Mouse (Mus musculus) intestine, embryonic 16.5 days (tissue): ENCODE data around the gene Gtf2h5. TPM values are rescaled to one million over a fixed set of nuclear protein-coding genes. Genes with fewer than 3 reads are reported as not detected.

Source experiments
- ATAC-seq: fragments of 200-750 bp; cut with Nextera tagmentation; 2 replicates; pipeline ENCODE4 v1.8.0; 2017; ENCODE audit warnings: moderate TSS enrichment, moderate library complexity
- H3K27ac ChIP-seq: fragments of 300-500 bp; sonication (generic); 2 replicates; pipeline ENCODE4 v1.5.1; 2014; ENCODE audit warnings: mild to moderate bottlenecking, low read length
- H3K27me3 ChIP-seq: fragments of 300-500 bp; sonication (generic); replicated peaks from 2 replicates; pipeline ENCODE4 v1.6.1; 2014; ENCODE audit warnings: low read length, control low read depth, mixed read lengths; ENCODE audit not compliant: control insufficient read depth, insufficient read depth
- H3K36me3 ChIP-seq: fragments of 300-500 bp; sonication (generic); 2 replicates; pipeline ENCODE4 v1.6.1; 2014; ENCODE audit warnings: low read length, control low read depth; ENCODE audit not compliant: control insufficient read depth, insufficient read depth
- H3K4me1 ChIP-seq: fragments of 300-500 bp; sonication (generic); 2 replicates; pipeline ENCODE4 v1.6.1; 2014; ENCODE audit warnings: low read length, control low read depth, mixed read lengths; ENCODE audit not compliant: control insufficient read depth, insufficient read depth
- H3K4me2 ChIP-seq: fragments of 300-500 bp; sonication (generic); 2 replicates; pipeline ENCODE4 v1.6.1; 2014; ENCODE audit warnings: low read depth, low read length, control low read depth
- H3K4me3 ChIP-seq: fragments of 300-500 bp; sonication (generic); 2 replicates; pipeline ENCODE4 v1.5.1; 2014; ENCODE audit warnings: mild to moderate bottlenecking, low read length
- H3K9ac ChIP-seq: fragments of 300-500 bp; sonication (generic); 2 replicates; pipeline ENCODE4 v1.6.1; 2014; ENCODE audit warnings: low read depth, low read length
- H3K9me3 ChIP-seq: fragments of 300-500 bp; sonication (generic); 2 replicates; pipeline ENCODE4 v1.6.1; 2016; ENCODE audit warnings: low read length, control low read depth; ENCODE audit not compliant: control insufficient read depth
- WGBS: fragments of 180-500 bp; shearing (Covaris S2); extraction: QIAGEN DNeasy Blood & Tissue Kit; methylation state at CpG from one replicate; pipeline ENCODE4 v1.1.7; 2014; 5-methylcytosine and 5-hydroxymethylcytosine counted together
- polyA plus RNA-seq: library from polyadenylated mRNA; unstranded; fragments of >200 nt; fragmentation: Nextera tagmentation; extraction: Ambion mirVana; gene quantifications from 2 replicates; pipeline ENCODE4 v1.2.1, GENCODE M21; 2015

Gtf2h5 gene
- polyA plus RNA-seq, 1 experiment from 2014 or later: 151 TPM

GRCm38 (mm10) chr17:6066021-6066420 lies 13.6 kb upstream of the Gtf2h5 start:
- ATAC-seq: no peak
- 95% methylated on average over 2 of the region's 2 CpGs for WGBS
- Histone ChIP-seq H3K36me3 (0 out of 2 replicates have a peak, but pooled peaks cover 15% of the 10 kb centered on the region), H3K9ac (no peak overlapping the region), H3K4me3 (no peak overlapping the region), H3K27ac (no peak overlapping the region), H3K9me3 (no peaks in the 10 kb centered on the region), H3K4me1 (no peaks in the 10 kb centered on the region), H3K27me3 (no peaks in the 10 kb centered on the region), H3K4me2 (no peak overlapping the region)

GRCm38 (mm10) chr17:6067613-6068012 lies 12.0 kb upstream of the Gtf2h5 start:
- H3K36me3 ChIP-seq: 0 out of 2 replicates have a peak, but pooled peaks cover 15% of the 10 kb centered on the region
- 95% methylated on average over 7 of the region's 7 CpGs for WGBS
- no peak for ATAC-seq

GRCm38 (mm10) chr17:6069866-6070265 lies 9.7 kb upstream of the Gtf2h5 start:
- no peak overlapping the region for H3K4me3 ChIP-seq
- 89% methylated on average over 6 of the region's 6 CpGs for WGBS
- H3K4me1 ChIP-seq: peaks cover 5% of the 10 kb centered on the region; the same call in 1 of the 2 replicates
- H3K4me2 ChIP-seq: no peak overlapping the region
- ATAC-seq: no peak
- H3K27ac ChIP-seq: no peak overlapping the region
- no peaks in the 10 kb centered on the region for H3K27me3 ChIP-seq
- 0 out of 2 replicates have a peak, but pooled peaks cover 15% of the 10 kb centered on the region for H3K36me3 ChIP-seq
- H3K9ac ChIP-seq: no peak overlapping the region
- H3K9me3 ChIP-seq: no peaks in the 10 kb centered on the region

More at GRCm38 (mm10) chr17:6067613-6068012, 12.0 kb upstream of the Gtf2h5 start:
- no peak overlapping the region for H3K4me3 ChIP-seq
- no peaks in the 10 kb centered on the region for H3K9me3 ChIP-seq
- H3K9ac ChIP-seq: no peak overlapping the region
- H3K4me1 ChIP-seq: no peaks in the 10 kb centered on the region
- no peaks in the 10 kb centered on the region for H3K27me3 ChIP-seq
- H3K27ac ChIP-seq: no peak overlapping the region
- H3K4me2 ChIP-seq: no peak overlapping the region

GRCm38 (mm10) chr17:6073405-6073804 lies 6.2 kb upstream of the Gtf2h5 start:
- WGBS: 38% methylated on average over 7 of the region's 7 CpGs
- peak; percentile 66 for ATAC-seq
- Histone ChIP-seq H3K9me3 (no peaks in the 10 kb centered on the region), H3K4me3 (no peak overlapping the region), H3K4me1 (peaks cover 5% of the 10 kb centered on the region; the same call in 1 of the 2 replicates), H3K27me3 (no peaks in the 10 kb centered on the region), H3K36me3 (0 out of 2 replicates have a peak, but pooled peaks cover 6% of the 10 kb centered on the region), H3K4me2 (no peak overlapping the region), H3K9ac (no peak overlapping the region), H3K27ac (no peak overlapping the region)

GRCm38 (mm10) chr17:6083323-6083890 lies 3.8 kb downstream of the Gtf2h5 start:
- Histone ChIP-seq H3K4me1 (no peaks in the 10 kb centered on the region), H3K4me2 (no peak overlapping the region), H3K4me3 (no peak overlapping the region), H3K27me3 (no peaks in the 10 kb centered on the region), H3K36me3 (0 out of 2 replicates have a peak, but pooled peaks cover 7% of the 10 kb centered on the region), H3K9ac (no peak overlapping the region), H3K27ac (no peak overlapping the region), H3K9me3 (no peaks in the 10 kb centered on the region)
- 91% methylated on average over 5 of the region's 5 CpGs for WGBS
- ATAC-seq: no peak

- H3K4me3 ChIP-seq: no peak overlapping the region
- no peaks in the 10 kb centered on the region for H3K27me3 ChIP-seq
- no peak overlapping the region for H3K4me2 ChIP-seq
- no peaks in the 10 kb centered on the region for H3K4me1 ChIP-seq
- 85% methylated on average over 6 of the region's 6 CpGs for WGBS
- no peaks in the 10 kb centered on the region for H3K36me3 ChIP-seq
- no peaks in the 10 kb centered on the region for H3K9me3 ChIP-seq
- H3K9ac ChIP-seq: no peak overlapping the region
- no peak for ATAC-seq
- H3K27ac ChIP-seq: no peak overlapping the region
Observed at GRCm38 (mm10) chr17:6091604-6092003, 12.0 kb downstream of the Gtf2h5 start.

- H3K4me1 ChIP-seq: no peaks in the 10 kb centered on the region
- ATAC-seq: no peak
- no peak overlapping the region for H3K27ac ChIP-seq
- H3K9me3 ChIP-seq: no peaks in the 10 kb centered on the region
- H3K4me2 ChIP-seq: no peak overlapping the region
- no peak overlapping the region for H3K4me3 ChIP-seq
- H3K9ac ChIP-seq: no peak overlapping the region
- no peaks in the 10 kb centered on the region for H3K27me3 ChIP-seq
- no peaks in the 10 kb centered on the region for H3K36me3 ChIP-seq
Observed at GRCm38 (mm10) chr17:6095579-6095978, 16.0 kb downstream of the Gtf2h5 start.

GRCm38 (mm10) chr17:6097884-6098283 lies 18.3 kb downstream of the Gtf2h5 start:
- peak; percentile 71 for ATAC-seq
- Histone ChIP-seq H3K27me3 (no peaks in the 10 kb centered on the region), H3K36me3 (no peaks in the 10 kb centered on the region), H3K4me2 (no peak overlapping the region), H3K27ac (no peak overlapping the region), H3K9ac (no peak overlapping the region), H3K4me3 (no peak overlapping the region), H3K9me3 (no peaks in the 10 kb centered on the region), H3K4me1 (no peaks in the 10 kb centered on the region)
- 31% methylated on average over 4 of the region's 4 CpGs for WGBS

GRCm38 (mm10) chr17:6102287-6102686 lies 22.7 kb downstream of the Gtf2h5 start:
- no peak overlapping the region for H3K9ac ChIP-seq
- 93% methylated on average over 3 of the region's 3 CpGs for WGBS
- no peaks in the 10 kb centered on the region for H3K9me3 ChIP-seq
- H3K4me2 ChIP-seq: no peak overlapping the region
- no peaks in the 10 kb centered on the region for H3K36me3 ChIP-seq
- H3K27ac ChIP-seq: no peak overlapping the region
- 0 out of 2 replicates have a peak, but pooled peaks cover 2% of the 10 kb centered on the region for H3K4me1 ChIP-seq
- no peaks in the 10 kb centered on the region for H3K27me3 ChIP-seq
- H3K4me3 ChIP-seq: no peak overlapping the region
- ATAC-seq: no peak

- ATAC-seq: no peak
- H3K4me2 ChIP-seq: no peak overlapping the region
- H3K9ac ChIP-seq: no peak overlapping the region
- H3K4me1 ChIP-seq: peaks cover 8% of the 10 kb centered on the region
- no peak overlapping the region for H3K27ac ChIP-seq
- no peaks in the 10 kb centered on the region for H3K27me3 ChIP-seq
- 82% methylated on average over 6 of the region's 6 CpGs for WGBS
- H3K36me3 ChIP-seq: no peaks in the 10 kb centered on the region
- H3K4me3 ChIP-seq: no peak overlapping the region
- no peaks in the 10 kb centered on the region for H3K9me3 ChIP-seq
Observed at GRCm38 (mm10) chr17:6103566-6103965, 24.0 kb downstream of the Gtf2h5 start.
